Mouse (Mus musculus): Measurements from ENCODE around the gene Gm17728. TPM values are rescaled to one million over a fixed set of nuclear protein-coding genes. Genes with fewer than 3 reads are reported as not detected.
"Not testable (repeated sequence)": the region's sequence is repeated elsewhere in the genome, so short reads cannot be mapped to it uniquely, and the experiment has no call there.

Gm17728 gene
- total RNA-seq (2014; rRNA removed), result not detected in 2 replicates
- not detected in 2 replicates for polyA plus RNA-seq (2015; fragmentation: Nextera tagmentation; extraction: Ambion mirVana)

GRCm38 (mm10) chr17:9421760-9422159, at the start of gene Gm17728:
Gm17728 (plus strand) TSS chr17:9422060.
- not testable (repeated sequence) for H3K36me3 ChIP-seq (ENCODE audit: insufficient read depth); DNase-seq; H3K4me3 ChIP-seq (ENCODE audit: low read depth, low read length); H3K4me1 ChIP-seq (ENCODE audit: insufficient read depth); H3K27me3 ChIP-seq (ENCODE audit: insufficient read depth, low read length); ATAC-seq; H3K4me2 ChIP-seq (ENCODE audit: low read depth); H3K9me3 ChIP-seq (ENCODE audit: low read length); H3K27ac ChIP-seq (ENCODE audit: low read depth, low read length); H3K9ac ChIP-seq
- WGBS, result 96% methylated on average over 7 of the region's 8 CpGs

GRCm38 (mm10) chr17:9397493-9397892, 24.4 kb upstream of the Gm17728 start:
- WGBS, result 83% methylated on average over 7 of the region's 7 CpGs

GRCm38 (mm10) chr17:9398551-9398950, 23.3 kb upstream of the Gm17728 start:
- H3K4me1 ChIP-seq (ENCODE audit: insufficient read depth), result no peaks in the 10 kb centered on the region
- H3K9me3 ChIP-seq (ENCODE audit: low read length), result no peaks in the 10 kb centered on the region
- 10% methylated on average over 4 of the region's 4 CpGs for WGBS
- ATAC-seq (peak; percentile 34; the same call in 1 of the 2 replicates), DNase-seq (peak; percentile 6)
- no peak overlapping the region for H3K9ac ChIP-seq
- no peak for TF ChIP-seq CTCF (IDR thresholded peaks at IDR 0.05; ENCODE audit: low read depth)
- no peak overlapping the region for H3K4me3 ChIP-seq (ENCODE audit: low read depth, low read length)
- no peak overlapping the region for H3K4me2 ChIP-seq (ENCODE audit: low read depth)
- H3K36me3 ChIP-seq (ENCODE audit: insufficient read depth), result no peaks in the 10 kb centered on the region
- H3K27ac ChIP-seq (ENCODE audit: low read depth, low read length), result no peak overlapping the region
- H3K27me3 ChIP-seq (ENCODE audit: insufficient read depth, low read length), result no peaks in the 10 kb centered on the region

More at GRCm38 (mm10) chr17:9397493-9397892, 24.4 kb upstream of the Gm17728 start:
- Histone ChIP-seq H3K27ac (ENCODE audit: low read depth, low read length) (no peak overlapping the region), H3K4me2 (ENCODE audit: low read depth) (no peak overlapping the region), H3K9me3 (ENCODE audit: low read length) (no peaks in the 10 kb centered on the region), H3K36me3 (ENCODE audit: insufficient read depth) (no peaks in the 10 kb centered on the region), H3K4me1 (ENCODE audit: insufficient read depth) (no peaks in the 10 kb centered on the region), H3K27me3 (ENCODE audit: insufficient read depth, low read length) (no peaks in the 10 kb centered on the region), H3K9ac (no peak overlapping the region), H3K4me3 (ENCODE audit: low read depth, low read length) (no peak overlapping the region)
- TF ChIP-seq CTCF (IDR thresholded peaks at IDR 0.05; ENCODE audit: low read depth), result no peak
- DNase-seq (no peak), ATAC-seq (no peak)

GRCm38 (mm10) chr17:9403991-9404390, 17.9 kb upstream of the Gm17728 start:
- no peak overlapping the region for H3K9ac ChIP-seq
- H3K9me3 ChIP-seq (ENCODE audit: low read length), result no peaks in the 10 kb centered on the region
- H3K4me1 ChIP-seq (ENCODE audit: insufficient read depth), result no peaks in the 10 kb centered on the region
- no peak for TF ChIP-seq CTCF (IDR thresholded peaks at IDR 0.05; ENCODE audit: low read depth)
- H3K36me3 ChIP-seq (ENCODE audit: insufficient read depth), result no peaks in the 10 kb centered on the region
- WGBS, result 76% methylated on average over 3 of the region's 3 CpGs
- no peak for DNase-seq
- no peak overlapping the region for H3K4me2 ChIP-seq (ENCODE audit: low read depth)
- no peak overlapping the region for H3K4me3 ChIP-seq (ENCODE audit: low read depth, low read length)
- no peak overlapping the region for H3K27ac ChIP-seq (ENCODE audit: low read depth, low read length)
- ATAC-seq, result no peak
- H3K27me3 ChIP-seq (ENCODE audit: insufficient read depth, low read length), result no peaks in the 10 kb centered on the region

GRCm38 (mm10) chr17:9407640-9408039, 14.2 kb upstream of the Gm17728 start:
- H3K4me2 ChIP-seq (ENCODE audit: low read depth), result no peak overlapping the region
- DNase-seq, result peak; percentile 3

GRCm38 (mm10) chr17:9419016-9419415, 2.8 kb upstream of the Gm17728 start:
- no peaks in the 10 kb centered on the region for H3K36me3 ChIP-seq (ENCODE audit: insufficient read depth)
- TF ChIP-seq CTCF (IDR thresholded peaks at IDR 0.05; ENCODE audit: low read depth), result no peak
- H3K27ac ChIP-seq (ENCODE audit: low read depth, low read length), result no peak overlapping the region
- no peaks in the 10 kb centered on the region for H3K4me1 ChIP-seq (ENCODE audit: insufficient read depth)
- ATAC-seq (no peak), DNase-seq (no peak)
- 0 out of 2 replicates have a peak, but pooled peaks cover 4% of the 10 kb centered on the region for H3K9me3 ChIP-seq (ENCODE audit: low read length)
- no peak overlapping the region for H3K9ac ChIP-seq
- no peak overlapping the region for H3K4me2 ChIP-seq (ENCODE audit: low read depth)
- H3K27me3 ChIP-seq (ENCODE audit: insufficient read depth, low read length), result no peaks in the 10 kb centered on the region
- WGBS, result 94% methylated on average over 2 of the region's 2 CpGs
- H3K4me3 ChIP-seq (ENCODE audit: low read depth, low read length), result no peak overlapping the region

More at GRCm38 (mm10) chr17:9407640-9408039, 14.2 kb upstream of the Gm17728 start:
- 0 out of 2 replicates have a peak, but pooled peaks cover 3% of the 10 kb centered on the region for H3K4me1 ChIP-seq (ENCODE audit: insufficient read depth)
- H3K4me3 ChIP-seq (ENCODE audit: low read depth, low read length), result no peak overlapping the region
- 34% methylated on average over 6 of the region's 6 CpGs for WGBS
- no peaks in the 10 kb centered on the region for H3K27me3 ChIP-seq (ENCODE audit: insufficient read depth, low read length)
- no peak overlapping the region for H3K9ac ChIP-seq
- H3K27ac ChIP-seq (ENCODE audit: low read depth, low read length), result no peak overlapping the region
- peak; percentile 38; the same call in 1 of the 2 replicates for ATAC-seq
- no peak for TF ChIP-seq CTCF (IDR thresholded peaks at IDR 0.05; ENCODE audit: low read depth)
- no peaks in the 10 kb centered on the region for H3K36me3 ChIP-seq (ENCODE audit: insufficient read depth)
- H3K9me3 ChIP-seq (ENCODE audit: low read length), result no peaks in the 10 kb centered on the region

GRCm38 (mm10) chr17:9428374-9428994, 6.6 kb downstream of the Gm17728 start:
- DNase-seq (peak; percentile 65), ATAC-seq (peak; percentile 61)
- Histone ChIP-seq H3K27me3 (ENCODE audit: insufficient read depth, low read length) (no peaks in the 10 kb centered on the region), H3K4me1 (ENCODE audit: insufficient read depth) (peaks cover 10% of the 10 kb centered on the region; the same call in 1 of the 2 replicates), H3K36me3 (ENCODE audit: insufficient read depth) (no peaks in the 10 kb centered on the region), H3K4me2 (ENCODE audit: low read depth) (no peak overlapping the region), H3K9ac (no peak overlapping the region), H3K4me3 (ENCODE audit: low read depth, low read length) (no peak overlapping the region), H3K9me3 (ENCODE audit: low read length) (no peaks in the 10 kb centered on the region), H3K27ac (ENCODE audit: low read depth, low read length) (0 out of 2 replicates have a peak overlapping the region, but pooled peaks have one; percentile 29)
- WGBS, result 21% methylated on average over 7 of the region's 7 CpGs
- peak; percentile 64 for TF ChIP-seq CTCF (IDR thresholded peaks at IDR 0.05; ENCODE audit: low read depth)
